Mouse (Mus musculus) erythroblast, embryonic 14.5 days (primary cell): Measurements from ENCODE around the gene Phrf1. TPM values are rescaled to one million over a fixed set of nuclear protein-coding genes. Genes with fewer than 3 reads are reported as not detected.

Source experiments
- H3K27me3 ChIP-seq: 2 replicates; pipeline ENCODE4 v1.6.1; 2012; ENCODE audit warnings: inconsistent platforms; ENCODE audit not compliant: control insufficient read depth
- H3K36me3 ChIP-seq: 2 replicates; pipeline ENCODE4 v1.6.1; 2012; ENCODE audit warnings: mild to moderate bottlenecking, inconsistent platforms; ENCODE audit not compliant: control insufficient read depth
- H3K4me1 ChIP-seq: 2 replicates; pipeline ENCODE4 v1.6.1; 2012; ENCODE audit warnings: inconsistent platforms; ENCODE audit not compliant: control insufficient read depth
- H3K4me3 ChIP-seq: replicated peaks from 2 replicates; pipeline ENCODE3; 2012; ENCODE audit warnings: moderate library complexity, mild to moderate bottlenecking, inconsistent platforms
- H3K9me3 ChIP-seq: 2 replicates; pipeline ENCODE4 v1.6.1; 2012; ENCODE audit warnings: low read length, inconsistent platforms, mixed read lengths; ENCODE audit not compliant: control insufficient read depth
- GATA1 ChIP-seq: IDR thresholded peaks from 2 replicates; pipeline ENCODE4 v1.6.1; 2012; ENCODE audit warnings: low read length, inconsistent platforms, mixed read lengths
- TAL1 ChIP-seq: IDR thresholded peaks from 3 replicates; pipeline ENCODE4 v1.6.1; 2012; ENCODE audit warnings: low read length, inconsistent platforms, mixed read lengths
- polyA plus RNA-seq: library from polyadenylated mRNA; stranded (reverse); fragments of >175 nt; gene quantifications from 2 replicates; pipeline ENCODE4 v1.2.3, GENCODE M21; 2012

Gene Phrf1
- polyA plus RNA-seq, 1 experiment, result 20.3 TPM

DNA sequence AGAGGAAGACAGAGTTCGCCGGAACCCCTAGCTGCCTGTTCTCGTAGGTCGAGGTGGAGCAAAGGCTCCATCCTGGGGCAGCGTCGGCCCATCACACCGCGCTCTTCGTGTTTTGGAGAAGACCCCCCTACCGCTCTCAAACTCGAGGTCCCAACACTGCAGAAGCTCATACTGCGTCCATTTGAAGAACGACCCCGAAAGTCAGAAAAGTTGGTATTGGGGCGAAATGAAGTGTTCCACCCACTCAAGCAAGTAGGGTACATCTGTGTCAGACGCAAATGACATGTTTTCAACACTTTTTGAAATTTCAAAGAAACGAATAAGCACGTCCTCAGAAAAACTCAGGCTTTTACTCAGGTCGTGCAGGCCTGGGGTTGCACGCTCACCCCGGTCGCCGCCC is 34.2 kb upstream of the Phrf1 start:
- TF ChIP-seq GATA1, result no peak
- no peak for TF ChIP-seq TAL1
- Histone ChIP-seq H3K4me3 (peak overlapping the region; percentile 78), H3K36me3 (peaks cover 59% of the 10 kb centered on the region), H3K9me3 (no peaks in the 10 kb centered on the region), H3K4me1 (peaks cover 89% of the 10 kb centered on the region), H3K27me3 (no peaks in the 10 kb centered on the region)

- Histone ChIP-seq H3K9me3 (no peaks in the 10 kb centered on the region), H3K4me1 (peaks cover 93% of the 10 kb centered on the region), H3K36me3 (peaks cover 59% of the 10 kb centered on the region), H3K4me3 (peak overlapping the region; percentile 78), H3K27me3 (no peaks in the 10 kb centered on the region)
- TF ChIP-seq TAL1, result no peak
- no peak for TF ChIP-seq GATA1
These were observed 33.8 kb upstream of the Phrf1 start for GRCm38 (mm10) chr7:141194830-141195229.

DNA sequence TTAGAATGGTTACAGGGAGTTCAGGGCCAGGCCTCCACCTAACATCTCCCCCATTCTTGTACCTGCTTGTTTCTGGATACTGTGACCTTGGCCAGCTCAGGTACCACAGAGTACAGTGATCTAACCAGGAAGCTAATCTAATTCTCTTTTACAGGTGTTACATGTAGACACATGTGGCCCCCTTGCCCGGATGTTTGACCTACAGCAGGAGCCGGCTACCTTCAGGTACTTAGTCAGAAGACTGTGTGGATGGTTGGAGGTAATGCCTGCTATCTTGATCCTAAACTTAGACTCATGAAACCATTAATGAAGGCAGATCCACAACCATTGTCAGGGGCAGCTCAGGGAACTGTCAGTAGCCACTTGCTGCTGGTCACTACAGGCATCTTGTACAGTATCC is 32.8 kb upstream of the Phrf1 start:
- Histone ChIP-seq H3K9me3 (no peaks in the 10 kb centered on the region), H3K4me3 (peak overlapping the region; percentile 78), H3K36me3 (peaks cover 59% of the 10 kb centered on the region), H3K4me1 (peaks cover 95% of the 10 kb centered on the region), H3K27me3 (no peaks in the 10 kb centered on the region)
- TF ChIP-seq TAL1 (no peak), GATA1 (no peak)

GRCm38 (mm10) chr7:141196619-141197282 is 31.8 kb upstream of the Phrf1 start:
- no peaks in the 10 kb centered on the region for H3K9me3 ChIP-seq
- H3K27me3 ChIP-seq, result no peaks in the 10 kb centered on the region
- peaks cover 91% of the 10 kb centered on the region for H3K4me1 ChIP-seq
- peaks cover 57% of the 10 kb centered on the region for H3K36me3 ChIP-seq
- peak overlapping the region; percentile 53 for H3K4me3 ChIP-seq
- TF ChIP-seq GATA1, result peak; percentile 26; the same call in 1 of the 2 replicates
- no peak for TF ChIP-seq TAL1

- Histone ChIP-seq H3K27me3 (no peaks in the 10 kb centered on the region), H3K4me3 (peak overlapping the region; percentile 53), H3K4me1 (peaks cover 86% of the 10 kb centered on the region), H3K9me3 (no peaks in the 10 kb centered on the region), H3K36me3 (peaks cover 55% of the 10 kb centered on the region)
- TF ChIP-seq GATA1 (no peak), TAL1 (no peak)
These were observed 30.5 kb upstream of the Phrf1 start for GRCm38 (mm10) chr7:141198121-141198520.

GRCm38 (mm10) chr7:141204546-141204945 is 24.0 kb upstream of the Phrf1 start:
- H3K9me3 ChIP-seq, result no peaks in the 10 kb centered on the region
- peaks cover 90% of the 10 kb centered on the region for H3K4me1 ChIP-seq
- H3K4me3 ChIP-seq, result no peak overlapping the region
- TF ChIP-seq TAL1 (no peak), GATA1 (no peak)
- H3K36me3 ChIP-seq, result peaks cover 93% of the 10 kb centered on the region
- no peaks in the 10 kb centered on the region for H3K27me3 ChIP-seq

GRCm38 (mm10) chr7:141205504-141205903 is 23.1 kb upstream of the Phrf1 start:
- no peaks in the 10 kb centered on the region for H3K27me3 ChIP-seq
- peaks cover 91% of the 10 kb centered on the region for H3K36me3 ChIP-seq
- peaks cover 90% of the 10 kb centered on the region for H3K4me1 ChIP-seq
- no peak overlapping the region for H3K4me3 ChIP-seq
- TF ChIP-seq GATA1 (no peak), TAL1 (no peak)
- no peaks in the 10 kb centered on the region for H3K9me3 ChIP-seq

DNA sequence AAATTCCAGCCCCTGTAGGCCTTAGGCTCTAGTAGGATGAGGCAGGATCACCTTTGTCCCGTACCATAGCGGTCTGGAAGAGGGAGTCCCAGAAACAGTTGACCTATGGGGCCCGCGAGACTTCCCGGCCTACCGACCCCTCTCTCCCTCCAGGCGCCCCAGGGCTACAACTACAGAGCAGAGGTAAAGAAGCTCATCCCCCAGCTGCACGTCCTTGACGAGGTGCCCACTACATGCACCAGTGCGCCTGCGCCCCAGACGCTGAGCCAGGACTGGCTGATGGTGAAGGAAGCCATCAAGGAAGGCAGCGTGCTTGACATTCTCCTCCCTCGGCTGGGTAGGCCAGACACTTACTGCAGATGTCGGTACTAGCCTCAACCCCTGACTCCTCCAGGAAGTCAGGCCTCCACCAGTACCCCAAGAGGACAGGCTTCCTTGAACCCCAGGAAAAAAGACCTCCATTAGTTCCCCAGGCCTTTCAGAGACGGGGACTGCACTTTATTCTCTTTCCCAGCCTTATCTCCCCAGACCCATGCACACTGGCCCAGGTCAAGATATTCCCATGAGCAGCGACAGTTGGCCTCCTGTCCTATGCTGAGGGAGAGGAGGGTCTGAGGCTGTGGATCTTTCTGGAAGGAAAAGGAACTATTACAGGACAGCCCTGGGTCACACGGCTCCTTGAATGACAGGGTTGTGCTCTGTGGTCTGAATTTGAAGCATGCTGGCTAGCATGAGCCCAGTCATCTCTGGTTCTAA is 22.2 kb upstream of the Phrf1 start:
- Histone ChIP-seq H3K27me3 (no peaks in the 10 kb centered on the region), H3K4me1 (peaks cover 91% of the 10 kb centered on the region), H3K36me3 (peaks cover 91% of the 10 kb centered on the region), H3K9me3 (no peaks in the 10 kb centered on the region), H3K4me3 (no peak overlapping the region)
- TF ChIP-seq TAL1, result no peak

DNA sequence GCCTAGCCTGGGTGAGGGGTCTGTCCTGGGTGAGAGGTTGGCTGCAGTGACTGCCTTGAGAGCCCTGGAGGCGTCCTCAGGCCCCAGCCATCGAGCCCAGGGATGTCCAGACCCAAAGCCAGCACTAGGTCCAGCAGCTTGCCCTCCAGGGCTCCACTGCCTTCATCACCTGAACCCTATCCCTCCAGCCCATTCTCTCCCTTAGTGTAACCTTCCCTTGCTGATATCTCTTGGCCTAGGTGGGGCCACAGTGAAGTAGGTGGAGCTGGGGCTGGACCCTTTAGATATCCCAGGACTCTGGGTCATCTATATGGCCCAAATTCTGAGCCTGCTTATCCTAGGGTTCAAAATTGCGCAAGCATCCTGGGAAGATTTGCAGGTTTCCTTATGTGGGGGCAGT is 19.1 kb upstream of the Phrf1 start:
- H3K27me3 ChIP-seq, result no peaks in the 10 kb centered on the region
- TF ChIP-seq GATA1 (peak; percentile 57), TAL1 (peak; percentile 52; the same call in 2 of the 3 replicates)

More for the DNA sequence above, 19.1 kb upstream of the Phrf1 start:
- H3K4me1 ChIP-seq, result peaks cover 100% of the 10 kb centered on the region
- H3K4me3 ChIP-seq, result peak overlapping the region; percentile 50
- no peaks in the 10 kb centered on the region for H3K9me3 ChIP-seq
- peaks cover 86% of the 10 kb centered on the region for H3K36me3 ChIP-seq
